Mouse (Mus musculus) CH12.LX (cell line): ENCODE measurements at regions not wholly inside any gene's neighbourhood (a gene's known extent, or its start where the extent isn't known, plus 50 kb on each side); places are given as distances from the start of the nearest gene placed in this dataset.

Source experiments
- CTCF ChIP-seq, 2 experiments: IDR thresholded peaks in 1 of 2; conservative IDR thresholded peaks in 1 of 2; 2 replicates each; pipeline ENCODE4 v1.5.1; 2011 to 2012; ENCODE audit warnings: low read depth in 2 of 2, low read length in 2 of 2, improper control_type of control experiment in 1 of 2, inconsistent platforms in 1 of 2, mild to moderate bottlenecking in 1 of 2, moderate library complexity in 1 of 2
- MAFK ChIP-seq: IDR thresholded peaks from 2 replicates; pipeline ENCODE4 v1.6.1; 2011; ENCODE audit warnings: low read length, improper control_type of control experiment; ENCODE audit not compliant: insufficient replicate concordance
- MAZ ChIP-seq: IDR thresholded peaks from 2 replicates; pipeline ENCODE4 v1.6.1; 2012; ENCODE audit warnings: low read depth, mild to moderate bottlenecking, inconsistent platforms, low read length, improper control_type of control experiment, moderate library complexity
- POLR2A ChIP-seq: IDR thresholded peaks from 2 replicates; pipeline ENCODE4 v1.6.1; 2011; ENCODE audit warnings: low read depth, mild to moderate bottlenecking, improper control_type of control experiment, low read length
- TCF12 ChIP-seq: IDR thresholded peaks from 2 replicates; pipeline ENCODE4 v1.6.1; 2014; ENCODE audit warnings: low read depth, mild to moderate bottlenecking, inconsistent platforms, low read length, improper control_type of control experiment

GRCm38 (mm10) chr10:99523817-99524216 lies 235.6 kb downstream of the Csl start:
- TF ChIP-seq POLR2A (no peak), MAFK (no peak), TCF12 (no peak), CTCF (conservative IDR thresholded peaks at IDR 0.05 in 1 of 2, IDR thresholded peaks at IDR 0.05 in 1 of 2; ENCODE audit: low read depth in 2 of 2, low read length in 2 of 2) (no peak), MAZ (no peak)
